Comparison of ENCODE assay signal across 12 mouse cellular contexts in the genomic region with DNA sequence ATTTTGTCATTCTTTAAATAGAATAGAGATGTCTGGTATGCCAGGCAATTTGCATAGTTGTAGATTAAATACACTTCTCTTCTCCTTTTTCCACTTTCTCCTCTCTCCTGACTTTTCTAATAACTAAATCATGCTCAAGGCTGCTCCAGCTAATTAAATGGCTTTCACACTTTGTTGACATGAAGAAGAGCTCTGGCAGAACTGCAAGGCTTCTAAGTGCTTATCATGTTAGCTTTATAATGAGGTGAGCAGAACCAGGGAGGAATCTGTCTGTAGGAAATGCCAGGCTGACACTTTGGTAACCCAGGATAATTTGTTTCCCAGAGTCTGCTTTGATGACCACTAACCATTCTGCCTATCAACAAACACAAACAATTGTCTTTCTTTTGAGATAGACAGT.
"Had no signal": no experiment of that assay in that cellular context is flagged by ENCODE, and none has a peak within 500 bp of the region (broad histone marks: within the 10 kb centered on the region; RNA-seq: fewer than 3 reads in every experiment).

No protein-coding gene starts in this region.

- H3K4me2 ChIP-seq: limb, embryonic 15.5 days; liver, embryonic 12.5 days; lung, embryonic 15.5 days; neural tube, embryonic 13.5 days; stomach, embryonic 15.5 days had no signal

- H3K9me3 ChIP-seq: limb, embryonic 15.5 days; liver, embryonic 12.5 days; lung, embryonic 15.5 days; neural tube, embryonic 13.5 days; stomach, embryonic 15.5 days had no signal

- H3K4me3 ChIP-seq: left cerebral cortex, adult 2 months; limb, embryonic 15.5 days; liver, embryonic 12.5 days; lung, embryonic 15.5 days; neural tube, embryonic 13.5 days; stomach, embryonic 15.5 days had no signal

- DNase-seq: kidney, postnatal 14 days; midbrain, embryonic 14.5 days; retina, postnatal 1 day; right cerebral cortex, postnatal 4 days; thymus, adult 2 months; thymus, postnatal 25 days had no signal

- H3K9ac ChIP-seq: limb, embryonic 15.5 days; liver, embryonic 12.5 days; lung, embryonic 15.5 days; neural tube, embryonic 13.5 days; stomach, embryonic 15.5 days had no signal

- ATAC-seq: liver, embryonic 12.5 days had no signal

- H3K27me3 ChIP-seq: limb, embryonic 15.5 days; liver, embryonic 12.5 days; lung, embryonic 15.5 days; neural tube, embryonic 13.5 days; stomach, embryonic 15.5 days had no signal

- H3K36me3 ChIP-seq: limb, embryonic 15.5 days; liver, embryonic 12.5 days; lung, embryonic 15.5 days; neural tube, embryonic 13.5 days; stomach, embryonic 15.5 days had no signal

- H3K4me1 ChIP-seq: limb, embryonic 15.5 days; liver, embryonic 12.5 days; stomach, embryonic 15.5 days had no signal

- H3K27ac ChIP-seq: left cerebral cortex, adult 2 months; limb, embryonic 15.5 days; liver, embryonic 12.5 days; lung, embryonic 15.5 days; neural tube, embryonic 13.5 days; stomach, embryonic 15.5 days had no signal
